14 mouse cellular contexts compared by ENCODE assay signal in the genomic region with DNA sequence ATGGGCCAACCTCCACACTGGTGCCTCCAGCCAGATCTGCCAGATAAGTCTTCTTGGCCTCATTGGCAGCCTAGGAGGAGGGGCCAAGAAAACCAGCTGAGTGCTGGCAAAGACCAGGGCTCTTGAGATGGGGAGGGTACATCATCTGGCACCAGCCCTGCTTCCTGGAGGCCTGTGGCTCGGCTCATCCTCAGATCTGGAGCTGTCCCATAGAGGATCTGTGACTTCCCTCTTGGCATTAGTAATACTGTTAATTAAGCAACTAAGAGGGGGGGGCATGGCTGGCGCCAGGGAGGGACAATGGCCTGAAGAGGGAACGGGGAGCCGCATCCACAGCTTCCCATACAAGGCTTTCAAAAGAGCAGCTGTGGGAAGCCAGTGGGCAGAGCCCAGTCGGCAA. TPM values are rescaled to one million over a fixed set of nuclear protein-coding genes. Genes with fewer than 3 reads are reported as not detected.
A peak's percentile ranks its signal among the peaks of the same experiment; 100 is the strongest.
DNase-seq lines count a peak whose midpoint lies in the region; ATAC-seq and TF ChIP-seq lines count a peak whose summit lies in the region.
"Had no signal": no experiment of that assay in that cellular context is flagged by ENCODE, and none has a peak within 500 bp of the region (broad histone marks: within the 10 kb centered on the region; RNA-seq: fewer than 3 reads in every experiment).

No protein-coding gene starts in this region.

- no peak for ATAC-seq in hindbrain, embryonic 11.5 days (ENCODE audit: low FRiP score)
- peak; percentile 51; the same call in 1 of the 2 replicates for ATAC-seq in hindbrain, embryonic 14.5 days (ENCODE audit: low FRiP score)
- ATAC-seq: lung, postnatal 0 days had no signal

- DNase-seq in hindbrain, embryonic 10.5 days (ENCODE audit: low spot score): no peak
- no peak for DNase-seq in hindbrain, embryonic 11.5 days (ENCODE audit: low spot score)
- DNase-seq in Muller cell, postnatal 12 days (ENCODE audit: inconsistent ontology term): peak; percentile 75
- DNase-seq in brain, embryonic 14.5 days (ENCODE audit: low read depth): peak; percentile 85
- DNase-seq in hindbrain, embryonic 14.5 days (ENCODE audit: low spot score): no peak
- no peak for DNase-seq in layer of hippocampus, adult 9-11 months
- no peak for DNase-seq in B cell, adult 2 months
- DNase-seq: adrenal gland, postnatal 36 days; kidney, postnatal 36 days; right cerebral cortex, postnatal 14 days had no signal

- WGBS in hindbrain, embryonic 10.5 days: 86% methylated on average over 5 of the region's 5 CpGs
- WGBS in hindbrain, embryonic 11.5 days: 90% methylated on average over 5 of the region's 5 CpGs
- 64% methylated on average over 5 of the region's 5 CpGs for WGBS in hindbrain, embryonic 14.5 days

- H3K36me3 ChIP-seq in hindbrain, embryonic 10.5 days: no peaks in the 10 kb centered on the region
- no peaks in the 10 kb centered on the region for H3K36me3 ChIP-seq in hindbrain, embryonic 11.5 days (ENCODE audit: control insufficient read depth, insufficient read depth, low read length)
- H3K36me3 ChIP-seq in hindbrain, embryonic 14.5 days (replicated peaks; ENCODE audit: control insufficient read depth, insufficient read depth): no peaks in the 10 kb centered on the region
- H3K36me3 ChIP-seq: heart, embryonic 15.5 days; liver, embryonic 15.5 days had no signal

- no peak for TF ChIP-seq POLR2A in brain, embryonic 14.5 days (IDR thresholded peaks at IDR 0.05; ENCODE audit: borderline replicate concordance, extremely low read depth, insufficient read depth, insufficient read length, poor library complexity, severe bottlenecking)

- H3K9me3 ChIP-seq in hindbrain, embryonic 10.5 days: no peaks in the 10 kb centered on the region
- no peaks in the 10 kb centered on the region for H3K9me3 ChIP-seq in hindbrain, embryonic 11.5 days (ENCODE audit: control insufficient read depth, low read length)
- H3K9me3 ChIP-seq in hindbrain, embryonic 14.5 days (ENCODE audit: control insufficient read depth, low read length): no peaks in the 10 kb centered on the region
- H3K9me3 ChIP-seq: heart, embryonic 15.5 days; liver, embryonic 15.5 days had no signal

- H3K4me1 ChIP-seq in hindbrain, embryonic 10.5 days (replicated peaks): peaks cover 5% of the 10 kb centered on the region; the same call in 1 of the 2 replicates
- H3K4me1 ChIP-seq in hindbrain, embryonic 11.5 days (replicated peaks; ENCODE audit: control insufficient read depth, insufficient read depth, low read length): no peaks in the 10 kb centered on the region
- H3K4me1 ChIP-seq in hindbrain, embryonic 14.5 days (replicated peaks; ENCODE audit: control insufficient read depth, insufficient read depth, low read length): 0 out of 2 replicates have a peak, but pooled peaks cover 3% of the 10 kb centered on the region

- H3K27me3 ChIP-seq in hindbrain, embryonic 10.5 days (ENCODE audit: insufficient read depth, poor library complexity, severe bottlenecking): 0 out of 2 replicates have a peak, but pooled peaks cover 6% of the 10 kb centered on the region
- no peaks in the 10 kb centered on the region for H3K27me3 ChIP-seq in hindbrain, embryonic 11.5 days (ENCODE audit: control insufficient read depth, insufficient read depth, low read length)
- no peaks in the 10 kb centered on the region for H3K27me3 ChIP-seq in hindbrain, embryonic 14.5 days (ENCODE audit: control insufficient read depth, insufficient read depth, low read length)
- H3K27me3 ChIP-seq: heart, embryonic 15.5 days; liver, embryonic 15.5 days had no signal

- TF ChIP-seq CTCF in brain, embryonic 14.5 days (IDR thresholded peaks at IDR 0.05; ENCODE audit: borderline replicate concordance, extremely low read depth, insufficient read depth, insufficient read length): no peak

- no peak overlapping the region for H3K9ac ChIP-seq in hindbrain, embryonic 11.5 days (ENCODE audit: low read depth, low read length)
- H3K9ac ChIP-seq in hindbrain, embryonic 14.5 days: no peak overlapping the region
- H3K9ac ChIP-seq: heart, embryonic 15.5 days; liver, embryonic 15.5 days had no signal

- 0 out of 2 replicates have a peak overlapping the region, but pooled peaks have one; percentile 45 for H3K27ac ChIP-seq in hindbrain, embryonic 10.5 days
- H3K27ac ChIP-seq in hindbrain, embryonic 11.5 days (ENCODE audit: low read depth, low read length): no peak overlapping the region
- no peak overlapping the region for H3K27ac ChIP-seq in hindbrain, embryonic 14.5 days
- H3K27ac ChIP-seq: heart, embryonic 15.5 days; liver, embryonic 15.5 days had no signal

- no peak overlapping the region for H3K4me2 ChIP-seq in hindbrain, embryonic 11.5 days (replicated peaks; ENCODE audit: low read depth, low read length)
- no peak overlapping the region for H3K4me2 ChIP-seq in hindbrain, embryonic 14.5 days (replicated peaks)
- H3K4me2 ChIP-seq: heart, embryonic 15.5 days; liver, embryonic 15.5 days had no signal

- no peak overlapping the region for H3K4me3 ChIP-seq in hindbrain, embryonic 10.5 days
- no peak overlapping the region for H3K4me3 ChIP-seq in hindbrain, embryonic 11.5 days (ENCODE audit: low read depth, low read length)
- no peak overlapping the region for H3K4me3 ChIP-seq in hindbrain, embryonic 14.5 days (replicated peaks; ENCODE audit: low read length)
- H3K4me3 ChIP-seq: erythroblast, embryonic 14.5 days; heart, embryonic 15.5 days; liver, embryonic 15.5 days had no signal

RNA-seq across cellular contexts. Expression of a gene that starts 58.6 kb away (rescaled TPM):
- 55.9 and 65.1 TPM in 2 replicates for polyA plus RNA-seq in hindbrain, embryonic 10.5 days (2016; fragmentation: Nextera tagmentation; extraction: Ambion mirVana)
- 41.9 and 42.5 TPM in 2 replicates for polyA plus RNA-seq in hindbrain, embryonic 11.5 days (2014; fragmentation: Nextera tagmentation; extraction: Ambion mirVana)
- 46.8 and 54.3 TPM in 2 replicates for polyA plus RNA-seq in brain, embryonic 14.5 days (2012; rRNA removed)
- polyA plus RNA-seq in hindbrain, embryonic 14.5 days (2014; fragmentation: Nextera tagmentation; extraction: Ambion mirVana): 27.8 and 28.6 TPM in 2 replicates

Comparison
In these comparisons a context has a peak if more than half of its experiments do, and no peak if none do; other contexts are left out.
1. DNase-seq: peak in Muller cell, postnatal 12 days (single experiment) and brain, embryonic 14.5 days (single experiment); none in hindbrain, embryonic 10.5 days (single experiment), hindbrain, embryonic 11.5 days (single experiment), hindbrain, embryonic 14.5 days (single experiment), layer of hippocampus, adult 9-11 months (single experiment) and B cell, adult 2 months (0 of 2).